Mouse (Mus musculus): ENCODE data around the gene Smc1b. TPM values are rescaled to one million over a fixed set of nuclear protein-coding genes. Genes with fewer than 3 reads are reported as not detected.

Gene Smc1b
- polyA plus RNA-seq, 1 experiment = not detected

DNA sequence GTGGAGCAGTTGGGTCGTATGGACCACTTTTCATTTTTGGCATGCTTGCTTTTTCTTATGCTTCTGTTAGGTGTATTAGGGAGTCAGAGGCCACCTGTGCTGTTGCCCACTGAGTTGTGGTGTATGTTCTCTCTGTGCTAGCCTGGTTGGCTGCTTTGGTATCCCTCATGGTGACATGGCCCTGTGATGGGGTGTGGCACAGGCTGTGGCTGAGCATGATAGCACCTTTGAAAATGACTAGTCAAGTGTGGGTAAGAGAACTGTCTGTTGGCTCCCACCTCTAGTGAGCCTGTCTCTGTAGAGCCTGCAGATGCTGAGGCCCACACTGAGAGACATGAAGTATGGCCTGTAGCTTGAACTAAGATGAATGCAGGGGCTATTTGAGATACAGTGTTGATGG is 82.0 kb downstream of the Smc1b start:
- H3K4me1 ChIP-seq (ENCODE audit: control insufficient read depth, insufficient read depth, low read length) = no peaks in the 10 kb centered on the region
- TF ChIP-seq CTCF (conservative IDR thresholded peaks at IDR 0.05; ENCODE audit: insufficient read depth, insufficient read length, low read depth, low read length) (no peak), POLR2A (IDR thresholded peaks at IDR 0.05; ENCODE audit: low read depth, low read length) (no peak)
- no peaks in the 10 kb centered on the region for H3K27me3 ChIP-seq (replicated peaks; ENCODE audit: control insufficient read depth, insufficient read depth, low read length)
- H3K27ac ChIP-seq (ENCODE audit: insufficient read depth, low read depth, low read length) = no peak overlapping the region
- no peak for DNase-seq
- 100% methylated on average over 1 of the region's 1 CpGs for WGBS
- no peak overlapping the region for H3K4me3 ChIP-seq (ENCODE audit: insufficient read depth, low read depth, low read length)
- no peaks in the 10 kb centered on the region for H3K36me3 ChIP-seq (ENCODE audit: control insufficient read depth, insufficient read depth, low read length)

DNA sequence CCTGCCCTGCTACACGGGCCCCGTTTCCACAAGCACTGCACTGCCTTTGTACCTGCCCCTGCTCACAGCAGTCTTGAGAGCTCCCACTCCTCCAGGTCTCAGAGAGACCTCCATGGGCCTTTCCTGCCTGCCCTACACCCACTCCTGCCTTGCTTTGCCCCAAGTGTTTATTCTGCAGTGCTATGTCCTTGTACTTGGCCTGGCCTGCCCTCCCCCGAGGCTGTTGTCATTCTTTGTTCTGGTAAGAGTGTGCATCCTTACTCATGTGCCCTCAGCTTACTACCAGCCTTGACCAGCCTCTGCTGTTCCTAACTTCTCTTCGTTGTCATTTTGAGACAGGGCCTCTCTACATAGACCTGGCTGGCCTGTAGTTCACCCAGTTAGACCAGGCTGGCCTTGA is 83.9 kb downstream of the Smc1b start:
- no peak overlapping the region for H3K4me3 ChIP-seq (ENCODE audit: insufficient read depth, low read depth, low read length)
- no peak for DNase-seq
- no peak overlapping the region for H3K27ac ChIP-seq (ENCODE audit: insufficient read depth, low read depth, low read length)
- H3K36me3 ChIP-seq (ENCODE audit: control insufficient read depth, insufficient read depth, low read length) = no peaks in the 10 kb centered on the region
- TF ChIP-seq POLR2A (IDR thresholded peaks at IDR 0.05; ENCODE audit: low read depth, low read length) (no peak), CTCF (conservative IDR thresholded peaks at IDR 0.05; ENCODE audit: insufficient read depth, insufficient read length, low read depth, low read length) (no peak)
- H3K27me3 ChIP-seq (replicated peaks; ENCODE audit: control insufficient read depth, insufficient read depth, low read length) = no peaks in the 10 kb centered on the region
- WGBS = 87% methylated on average over 4 of the region's 4 CpGs
- H3K4me1 ChIP-seq (ENCODE audit: control insufficient read depth, insufficient read depth, low read length) = no peaks in the 10 kb centered on the region

DNA sequence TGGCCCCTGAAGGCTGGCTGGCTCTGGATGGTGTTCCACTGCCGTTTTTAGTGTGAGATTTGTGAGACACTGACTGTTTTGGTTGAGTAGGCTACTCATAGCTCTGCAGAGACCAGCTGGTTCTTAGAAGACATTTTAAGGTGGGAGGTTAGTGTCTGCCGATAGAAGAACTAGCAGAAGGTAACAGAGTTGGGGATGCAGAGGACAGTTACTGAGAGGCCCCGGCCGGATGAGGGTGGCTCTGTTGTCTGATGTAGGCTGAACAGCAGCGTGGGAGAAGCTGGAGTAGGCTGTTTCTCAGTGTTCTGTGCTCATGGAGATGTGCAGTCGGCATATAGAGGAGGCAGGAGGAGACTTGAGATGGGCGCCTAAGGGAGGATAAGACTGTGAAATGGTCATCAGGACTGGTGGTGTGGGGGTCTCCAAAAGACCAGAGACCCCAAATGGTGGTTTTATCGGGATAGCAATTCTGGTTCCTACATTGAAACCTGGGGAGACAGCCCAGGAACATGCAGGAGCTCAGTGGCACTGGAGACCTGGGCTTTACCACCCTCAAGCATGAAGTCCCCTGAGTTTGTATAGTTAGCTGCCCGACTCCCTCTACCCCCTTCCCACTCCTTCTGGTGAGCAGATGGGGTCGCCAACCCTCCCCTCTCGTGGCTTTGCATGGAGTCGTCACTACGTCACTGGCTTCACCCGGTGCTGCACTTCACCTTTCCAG is 85.4 kb downstream of the Smc1b start:
- 89% methylated on average over 14 of the region's 14 CpGs for WGBS
- Histone ChIP-seq H3K27me3 (replicated peaks; ENCODE audit: control insufficient read depth, insufficient read depth, low read length) (no peaks in the 10 kb centered on the region), H3K4me1 (ENCODE audit: control insufficient read depth, insufficient read depth, low read length) (0 out of 2 replicates have a peak, but pooled peaks cover 2% of the 10 kb centered on the region), H3K36me3 (ENCODE audit: control insufficient read depth, insufficient read depth, low read length) (no peaks in the 10 kb centered on the region), H3K27ac (ENCODE audit: insufficient read depth, low read depth, low read length) (no peak overlapping the region), H3K4me3 (ENCODE audit: insufficient read depth, low read depth, low read length) (no peak overlapping the region)
- TF ChIP-seq POLR2A (IDR thresholded peaks at IDR 0.05; ENCODE audit: low read depth, low read length) (no peak), CTCF (conservative IDR thresholded peaks at IDR 0.05; ENCODE audit: insufficient read depth, insufficient read length, low read depth, low read length) (no peak)
- no peak for DNase-seq

DNA sequence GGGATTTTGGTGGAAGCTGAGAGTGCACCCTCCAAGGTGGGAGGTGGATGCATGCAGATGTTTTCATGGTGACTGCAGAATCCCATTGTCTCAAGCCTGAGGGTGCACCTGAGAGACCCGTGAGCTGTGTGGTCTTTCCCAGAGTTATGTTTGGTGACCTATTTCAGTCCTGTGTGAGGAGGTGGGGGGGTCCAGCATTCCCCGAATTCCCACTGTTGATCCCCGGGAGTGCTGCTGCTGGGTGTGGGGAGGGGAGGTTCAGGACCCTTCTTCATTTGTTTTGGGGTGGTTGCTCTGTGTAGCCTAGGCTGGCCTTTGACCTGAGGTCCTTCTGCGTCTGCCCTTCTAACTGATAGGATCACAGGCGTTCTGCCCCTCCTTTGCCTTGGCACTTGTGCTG is 88.0 kb downstream of the Smc1b start:
- 0 out of 2 replicates have a peak, but pooled peaks cover 2% of the 10 kb centered on the region for H3K4me1 ChIP-seq (ENCODE audit: control insufficient read depth, insufficient read depth, low read length)
- TF ChIP-seq POLR2A (IDR thresholded peaks at IDR 0.05; ENCODE audit: low read depth, low read length) = no peak
- no peak for TF ChIP-seq CTCF (conservative IDR thresholded peaks at IDR 0.05; ENCODE audit: insufficient read depth, insufficient read length, low read depth, low read length)
- H3K27me3 ChIP-seq (replicated peaks; ENCODE audit: control insufficient read depth, insufficient read depth, low read length) = no peaks in the 10 kb centered on the region
- no peak overlapping the region for H3K27ac ChIP-seq (ENCODE audit: insufficient read depth, low read depth, low read length)
- H3K36me3 ChIP-seq (ENCODE audit: control insufficient read depth, insufficient read depth, low read length) = no peaks in the 10 kb centered on the region
- DNase-seq = no peak
- H3K4me3 ChIP-seq (ENCODE audit: insufficient read depth, low read depth, low read length) = no peak overlapping the region
- WGBS = 90% methylated on average over 5 of the region's 5 CpGs

DNA sequence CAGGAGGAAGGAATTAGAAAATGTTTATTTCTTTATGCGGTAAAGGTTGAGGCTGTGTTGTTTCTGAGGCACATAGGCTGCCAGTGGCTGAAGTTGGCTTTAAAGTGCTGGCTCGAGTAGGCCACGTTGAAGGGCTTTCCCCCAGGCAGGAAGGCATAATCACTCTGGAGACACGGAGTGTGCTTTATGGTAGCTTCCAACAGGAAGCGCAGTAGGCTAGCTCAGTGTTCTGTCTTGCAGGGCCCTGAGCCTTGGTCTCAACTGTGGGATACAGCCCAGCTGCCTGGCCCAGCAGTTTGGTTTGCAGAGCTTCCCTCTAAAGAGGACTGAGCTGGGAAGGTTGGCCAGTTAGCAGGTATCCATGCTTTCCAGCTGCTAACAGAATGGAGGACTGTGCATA is 88.6 kb downstream of the Smc1b start:
- H3K4me3 ChIP-seq (ENCODE audit: insufficient read depth, low read depth, low read length) = no peak overlapping the region
- H3K4me1 ChIP-seq (ENCODE audit: control insufficient read depth, insufficient read depth, low read length) = 0 out of 2 replicates have a peak, but pooled peaks cover 2% of the 10 kb centered on the region
- 53% methylated on average over 5 of the region's 5 CpGs for WGBS
- H3K27me3 ChIP-seq (replicated peaks; ENCODE audit: control insufficient read depth, insufficient read depth, low read length) = no peaks in the 10 kb centered on the region
- H3K27ac ChIP-seq (ENCODE audit: insufficient read depth, low read depth, low read length) = no peak overlapping the region
- TF ChIP-seq POLR2A (IDR thresholded peaks at IDR 0.05; ENCODE audit: low read depth, low read length) = no peak
- H3K36me3 ChIP-seq (ENCODE audit: control insufficient read depth, insufficient read depth, low read length) = no peaks in the 10 kb centered on the region
- DNase-seq = no peak

DNA sequence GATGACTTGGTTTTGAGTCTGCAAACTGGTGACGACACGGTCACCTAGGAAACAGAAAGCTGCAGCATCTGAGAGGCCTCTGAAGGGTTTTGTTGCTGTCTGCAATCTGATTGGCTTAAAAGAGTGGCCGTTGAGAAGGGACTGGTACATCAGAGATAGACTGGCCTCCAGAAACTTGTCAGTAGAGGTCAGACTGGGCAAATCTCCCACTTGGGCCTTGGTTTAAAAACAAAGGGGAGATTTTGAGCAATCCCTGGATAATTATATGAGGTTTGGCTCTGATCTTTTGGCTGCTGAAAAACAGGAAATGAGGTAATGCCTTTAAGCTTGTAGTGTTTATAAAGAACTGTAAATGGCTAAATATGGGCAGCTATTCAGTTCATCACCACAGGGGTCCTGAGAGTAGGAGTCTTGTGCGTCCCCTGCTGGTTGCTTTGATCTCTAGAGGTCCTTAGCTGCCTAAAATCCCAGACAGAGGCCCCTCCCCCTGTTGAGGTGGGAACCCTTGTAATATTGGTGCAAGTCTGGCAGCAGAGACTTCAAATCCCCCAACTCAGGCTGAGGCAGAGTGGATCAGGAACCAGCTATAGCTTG is 89.3 kb downstream of the Smc1b start:
- Histone ChIP-seq H3K4me3 (ENCODE audit: insufficient read depth, low read depth, low read length) (no peak overlapping the region), H3K4me1 (ENCODE audit: control insufficient read depth, insufficient read depth, low read length) (0 out of 2 replicates have a peak, but pooled peaks cover 5% of the 10 kb centered on the region), H3K36me3 (ENCODE audit: control insufficient read depth, insufficient read depth, low read length) (no peaks in the 10 kb centered on the region), H3K27me3 (replicated peaks; ENCODE audit: control insufficient read depth, insufficient read depth, low read length) (no peaks in the 10 kb centered on the region), H3K27ac (ENCODE audit: insufficient read depth, low read depth, low read length) (no peak overlapping the region; the same call in 1 of the 2 replicates)
- TF ChIP-seq POLR2A (IDR thresholded peaks at IDR 0.05; ENCODE audit: low read depth, low read length) (no peak), CTCF (conservative IDR thresholded peaks at IDR 0.05; ENCODE audit: insufficient read depth, insufficient read length, low read depth, low read length) (peak; percentile 49)
- DNase-seq = peak; percentile 59
- WGBS = 34% methylated on average over 4 of the region's 4 CpGs

DNA sequence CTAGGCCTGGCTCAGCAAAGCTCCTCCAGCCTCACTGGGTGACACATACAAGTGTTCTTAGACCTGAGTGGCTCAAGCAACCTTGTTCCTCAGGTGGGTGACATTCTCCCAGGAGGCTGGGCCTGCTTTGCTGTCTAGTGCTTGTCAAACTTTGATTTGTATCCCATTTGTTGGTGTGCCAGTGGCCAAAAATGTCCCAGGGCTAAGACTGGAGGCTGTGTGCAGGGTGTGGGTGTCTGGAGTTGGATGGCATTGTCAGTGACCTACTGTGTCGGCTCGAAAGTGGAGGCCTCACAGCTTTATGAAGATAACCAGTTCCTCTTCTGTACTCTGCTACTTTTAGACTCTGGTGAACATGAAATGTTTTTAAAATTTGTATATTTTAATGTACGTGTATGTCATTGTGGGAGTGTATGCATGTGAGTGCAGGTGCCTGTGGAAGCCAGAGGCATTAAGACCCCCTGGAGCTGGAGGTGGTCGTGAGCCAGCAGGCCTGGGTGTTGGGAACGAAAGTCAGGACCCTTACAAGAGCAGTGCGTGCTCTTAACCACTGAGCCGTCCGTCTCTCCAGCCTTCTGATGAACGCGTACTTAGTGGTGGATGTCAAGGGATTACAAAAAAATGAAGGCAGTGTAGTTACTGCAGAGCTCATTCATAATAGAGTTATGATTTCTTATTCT is 90.1 kb downstream of the Smc1b start:
- H3K4me3 ChIP-seq (ENCODE audit: insufficient read depth, low read depth, low read length) = no peak overlapping the region
- H3K27me3 ChIP-seq (replicated peaks; ENCODE audit: control insufficient read depth, insufficient read depth, low read length) = no peaks in the 10 kb centered on the region
- WGBS = 85% methylated on average over 10 of the region's 10 CpGs
- H3K27ac ChIP-seq (ENCODE audit: insufficient read depth, low read depth, low read length) = no peak overlapping the region
- no peaks in the 10 kb centered on the region for H3K36me3 ChIP-seq (ENCODE audit: control insufficient read depth, insufficient read depth, low read length)
- 0 out of 2 replicates have a peak, but pooled peaks cover 5% of the 10 kb centered on the region for H3K4me1 ChIP-seq (ENCODE audit: control insufficient read depth, insufficient read depth, low read length)
- no peak for DNase-seq
- TF ChIP-seq POLR2A (IDR thresholded peaks at IDR 0.05; ENCODE audit: low read depth, low read length) (no peak), CTCF (conservative IDR thresholded peaks at IDR 0.05; ENCODE audit: insufficient read depth, insufficient read length, low read depth, low read length) (no peak)
